Mouse (Mus musculus) MEL (cell line): ENCODE measurements around the gene Angptl8.

Experiments
- JUND ChIP-seq: IDR thresholded peaks from 2 replicates; pipeline ENCODE4 v1.6.1; 2011; ENCODE audit warnings: low read depth, mild to moderate bottlenecking, improper control_type of control experiment, low read length
- TBP ChIP-seq: IDR thresholded peaks from 2 replicates; pipeline ENCODE4 v1.8.0; 2011; ENCODE audit warnings: low read depth, low read length, improper control_type of control experiment

DNA sequence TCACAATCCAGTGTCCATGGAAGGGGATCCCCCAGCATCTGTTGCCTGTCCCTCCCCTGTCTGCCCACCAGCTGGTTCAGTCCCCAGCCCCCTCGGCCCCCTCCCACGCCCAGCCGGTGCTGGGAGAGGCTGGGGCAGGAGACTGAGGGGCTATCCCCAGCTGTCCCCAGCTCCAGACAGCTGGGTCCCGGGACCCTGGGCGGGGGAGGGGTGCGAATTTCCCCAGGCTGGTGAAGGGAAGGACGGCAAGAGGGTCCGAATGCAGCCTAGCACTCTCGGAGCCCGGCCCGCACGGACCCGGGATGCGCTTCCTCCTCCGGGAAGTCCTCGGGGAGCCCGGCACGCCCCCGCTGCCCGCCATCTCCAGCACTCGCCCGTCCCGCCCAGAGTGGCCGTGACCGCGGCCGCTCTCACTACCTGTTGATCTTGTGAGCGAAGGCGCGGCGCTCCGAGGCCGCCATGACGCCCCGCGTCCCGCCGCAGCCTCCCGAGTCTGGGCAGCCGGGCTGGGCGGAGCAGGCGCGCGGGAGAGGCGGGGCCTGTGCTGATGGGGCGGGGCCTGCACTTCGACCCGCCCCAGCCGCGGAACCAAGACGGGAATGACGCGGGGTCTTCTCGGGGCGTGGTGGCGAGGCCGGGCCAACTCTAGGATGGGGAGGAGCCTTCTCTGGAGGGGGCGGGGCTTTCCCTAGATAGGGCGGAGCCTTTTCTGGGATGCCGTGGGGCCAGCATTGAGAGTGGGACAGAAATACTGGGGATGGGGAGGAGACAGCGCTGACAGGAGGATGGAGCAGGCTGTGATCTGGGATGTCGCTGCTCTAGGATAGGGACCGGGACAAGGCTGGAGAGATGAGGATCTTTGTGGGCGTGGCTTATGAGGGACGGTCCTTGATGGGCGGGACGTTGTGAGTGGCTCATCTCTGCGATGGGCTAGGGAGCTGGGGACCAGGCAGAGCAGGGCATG, 17.1 kb downstream of the Angptl8 start, which contains the start of gene Dock6:
- no peak for TF ChIP-seq TBP
- TF ChIP-seq JUND = no peak
